Mouse (Mus musculus): ENCODE results near the gene Ackr1.

DNA sequence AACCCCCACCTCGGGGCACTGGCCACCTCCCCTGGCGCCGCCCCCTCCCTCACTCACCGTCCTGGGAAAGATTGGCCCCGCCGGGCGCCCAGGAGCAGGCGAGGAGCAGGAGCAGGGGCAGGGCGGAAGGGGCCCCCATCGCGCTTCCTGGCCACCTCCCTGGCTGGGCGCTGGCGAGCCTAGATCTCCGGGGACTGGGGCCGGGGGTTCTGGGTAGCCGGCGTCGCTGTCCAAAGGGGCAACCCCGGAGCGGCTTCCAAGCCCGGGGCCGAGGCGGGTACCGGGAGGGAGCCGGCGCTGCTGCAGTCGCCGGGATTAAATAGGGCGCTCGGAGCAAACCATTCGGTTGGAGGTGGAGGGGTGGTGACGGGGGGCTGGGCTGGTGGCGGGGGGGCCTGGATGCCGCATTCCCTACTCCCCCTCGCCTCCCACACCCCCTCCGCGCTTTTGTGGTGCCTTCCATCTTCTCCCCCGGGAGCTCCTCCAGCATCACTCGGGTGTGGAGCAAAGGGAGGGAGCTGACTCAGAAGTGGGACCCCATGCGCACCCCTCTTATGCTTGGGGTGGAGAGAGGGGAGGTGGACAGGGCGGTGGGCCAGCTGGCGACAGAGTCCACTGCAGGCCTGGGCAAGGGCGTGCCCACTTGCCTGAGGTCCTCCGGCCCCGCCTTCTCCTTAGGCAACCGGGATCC lies 34.0 kb upstream of the Ackr1 start, which contains the start of gene Cadm3:
- TF ChIP-seq CTCF (IDR thresholded peaks at IDR 0.05; ENCODE audit: extremely low read depth, insufficient read length, insufficient replicate concordance, low read depth, low read length) (no peak), POLR2A (IDR thresholded peaks at IDR 0.05; ENCODE audit: low read depth, low read length) (no peak)
